Mouse (Mus musculus) embryonic facial prominence, embryonic 13.5 days (tissue): Measurements from ENCODE around the gene Zbtb9. TPM values are rescaled to one million over a fixed set of nuclear protein-coding genes. Genes with fewer than 3 reads are reported as not detected.

Source experiments
- ATAC-seq: fragments of 200-750 bp; cut with Nextera tagmentation; 2 replicates; pipeline ENCODE4 v1.8.0; 2017; ENCODE audit warnings: low read depth; ENCODE audit not compliant: insufficient number of reproducible peaks, insufficient read depth, low FRiP score, low TSS enrichment
- H3K27ac ChIP-seq: fragments of 300-500 bp; sonication (generic); 2 replicates; pipeline ENCODE4 v1.5.1; 2015; ENCODE audit warnings: moderate library complexity, mild to moderate bottlenecking, inconsistent platforms
- H3K27me3 ChIP-seq: fragments of 300-500 bp; sonication (generic); 2 replicates; pipeline ENCODE4 v1.6.1; 2015; ENCODE audit warnings: mild to moderate bottlenecking, inconsistent platforms
- H3K36me3 ChIP-seq: fragments of 300-500 bp; sonication (generic); 2 replicates; pipeline ENCODE4 v1.6.1; 2015; ENCODE audit warnings: mild to moderate bottlenecking, inconsistent platforms
- H3K4me1 ChIP-seq: fragments of 300-500 bp; sonication (generic); 2 replicates; pipeline ENCODE4 v1.6.1; 2015; ENCODE audit warnings: inconsistent platforms
- H3K4me2 ChIP-seq: fragments of 300-500 bp; sonication (generic); 2 replicates; pipeline ENCODE4 v1.6.1; 2015; ENCODE audit warnings: moderate library complexity, mild to moderate bottlenecking, inconsistent platforms
- H3K4me3 ChIP-seq: fragments of 300-500 bp; sonication (generic); 2 replicates; pipeline ENCODE4 v1.5.1; 2015; ENCODE audit warnings: mild to moderate bottlenecking, inconsistent platforms
- H3K9ac ChIP-seq: fragments of 300-500 bp; sonication (generic); 2 replicates; pipeline ENCODE4 v1.6.1; 2015; ENCODE audit warnings: mild to moderate bottlenecking, inconsistent platforms
- H3K9me3 ChIP-seq: fragments of 300-500 bp; sonication (generic); 2 replicates; pipeline ENCODE4 v1.6.1; 2016; ENCODE audit warnings: inconsistent platforms
- WGBS: fragments of 180-500 bp; shearing (Covaris S2); methylation state at CpG from one replicate; pipeline ENCODE4 v1.1.7; 2015; ENCODE audit warnings: mixed read lengths; 5-methylcytosine and 5-hydroxymethylcytosine counted together
- polyA plus RNA-seq: library from polyadenylated mRNA; unstranded; fragments of >200 nt; fragmentation: Nextera tagmentation; extraction: Ambion mirVana; gene quantifications from 2 replicates; pipeline ENCODE4 v1.2.1, GENCODE M21; 2015

Zbtb9 gene
- polyA plus RNA-seq, 1 experiment from 2014 or later: 16.1 TPM

DNA sequence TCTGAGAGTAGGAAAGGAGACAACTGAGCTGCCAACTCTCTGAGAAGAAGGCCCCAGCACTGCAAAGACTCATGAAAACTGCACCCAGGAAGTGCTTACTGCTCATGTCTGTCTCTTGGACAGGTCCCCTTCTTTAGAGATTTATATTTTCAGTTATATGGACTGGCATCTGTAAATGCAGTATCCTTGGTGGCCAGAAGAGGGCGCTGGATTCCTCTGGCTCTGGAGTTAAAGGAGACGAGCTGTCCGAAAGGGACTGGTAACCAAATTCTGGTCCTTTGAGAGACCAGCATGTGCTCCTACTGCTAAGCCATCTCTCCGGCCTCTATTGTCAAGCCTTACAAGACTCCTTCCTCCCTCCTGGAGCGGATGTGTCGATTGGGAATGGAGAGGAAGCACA lies 28.9 kb downstream of the Zbtb9 start:
- no peak overlapping the region for H3K9ac ChIP-seq
- no peaks in the 10 kb centered on the region for H3K9me3 ChIP-seq
- no peak overlapping the region for H3K4me2 ChIP-seq
- 0 out of 2 replicates have a peak, but pooled peaks cover 4% of the 10 kb centered on the region for H3K4me1 ChIP-seq
- H3K27me3 ChIP-seq: no peaks in the 10 kb centered on the region
- no peak overlapping the region for H3K27ac ChIP-seq
- no peak for ATAC-seq
- 51% methylated on average over 6 of the region's 6 CpGs for WGBS
- no peaks in the 10 kb centered on the region for H3K36me3 ChIP-seq
- no peak overlapping the region for H3K4me3 ChIP-seq

DNA sequence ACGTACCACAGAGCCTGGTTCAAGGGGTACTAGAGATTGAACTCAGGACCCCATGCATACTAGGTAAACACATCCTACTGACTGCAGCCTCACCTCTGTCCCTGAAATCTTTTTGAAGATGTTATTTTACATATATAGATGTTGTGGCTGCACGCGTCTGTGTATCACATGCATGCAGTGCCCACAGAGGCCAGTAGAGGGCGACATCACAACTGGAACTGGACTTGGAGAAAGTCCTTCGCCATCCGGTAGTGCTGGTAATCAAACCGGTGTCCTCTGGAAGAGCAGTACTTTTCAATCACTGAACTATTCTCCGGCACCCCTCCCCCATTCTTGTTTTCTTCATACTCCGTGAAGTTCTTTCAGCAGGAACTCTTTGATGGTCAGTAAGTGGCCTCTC lies 31.5 kb downstream of the Zbtb9 start:
- 36% methylated on average over 9 of the region's 9 CpGs for WGBS
- no peak overlapping the region for H3K9ac ChIP-seq
- H3K4me3 ChIP-seq: no peak overlapping the region
- no peaks in the 10 kb centered on the region for H3K36me3 ChIP-seq
- no peak for ATAC-seq
- no peak overlapping the region for H3K27ac ChIP-seq
- 0 out of 2 replicates have a peak, but pooled peaks cover 4% of the 10 kb centered on the region for H3K4me1 ChIP-seq
- H3K4me2 ChIP-seq: no peak overlapping the region
- no peaks in the 10 kb centered on the region for H3K9me3 ChIP-seq
- no peaks in the 10 kb centered on the region for H3K27me3 ChIP-seq

DNA sequence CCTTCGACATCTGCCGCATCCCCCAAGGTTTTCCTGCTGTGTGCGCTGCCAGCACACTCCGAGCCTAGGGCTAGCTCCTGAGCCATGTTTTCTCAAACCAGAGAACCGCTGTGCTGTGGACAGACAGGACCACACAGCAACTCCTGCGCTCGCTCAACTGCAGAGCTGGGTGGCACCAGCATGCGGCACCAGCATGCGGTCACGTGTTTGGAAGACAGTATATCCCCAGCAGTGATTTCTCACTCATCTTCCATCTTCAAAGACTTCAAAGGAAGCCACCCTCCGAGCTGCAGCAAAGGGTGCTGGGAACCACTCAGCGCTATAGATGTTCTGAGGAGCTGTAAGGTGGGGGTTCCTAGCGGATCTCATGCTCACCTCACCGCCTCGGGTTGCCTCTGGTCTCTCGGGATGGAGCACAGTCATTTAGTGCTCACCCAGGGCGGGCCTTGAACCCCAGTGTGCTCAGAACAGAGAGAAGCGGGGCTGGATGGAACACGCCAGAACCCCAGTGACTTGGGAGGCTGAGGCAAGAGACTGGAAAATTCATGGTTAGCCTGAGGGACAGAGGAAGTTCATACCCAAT lies 32.0 kb downstream of the Zbtb9 start:
- Histone ChIP-seq H3K4me3 (no peak overlapping the region), H3K4me2 (no peak overlapping the region), H3K27me3 (no peaks in the 10 kb centered on the region), H3K9me3 (no peaks in the 10 kb centered on the region), H3K27ac (no peak overlapping the region), H3K36me3 (no peaks in the 10 kb centered on the region), H3K9ac (no peak overlapping the region), H3K4me1 (0 out of 2 replicates have a peak, but pooled peaks cover 4% of the 10 kb centered on the region)
- ATAC-seq: no peak
- 41% methylated on average over 19 of the region's 19 CpGs for WGBS

DNA sequence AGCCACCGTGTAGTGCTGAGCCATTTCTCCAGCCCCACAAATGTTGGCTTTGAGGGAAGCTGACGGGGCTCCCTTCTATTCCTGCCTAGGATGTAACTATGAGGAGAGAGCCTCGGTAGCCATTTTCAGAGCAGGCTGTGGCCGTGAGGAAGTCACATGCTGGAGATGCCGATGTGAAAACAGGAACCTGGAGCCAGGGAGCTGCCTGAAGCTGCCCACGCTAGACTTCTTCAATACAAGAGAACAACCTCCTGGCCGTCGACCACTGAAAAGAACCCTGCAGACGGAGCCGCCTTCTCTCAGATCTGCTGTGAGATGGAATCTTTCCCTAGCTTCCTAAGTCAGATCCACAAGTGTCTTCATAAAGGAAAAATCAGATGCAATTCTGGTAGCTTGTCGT lies 32.7 kb downstream of the Zbtb9 start:
- no peaks in the 10 kb centered on the region for H3K27me3 ChIP-seq
- 66% methylated on average over 11 of the region's 11 CpGs for WGBS
- no peak overlapping the region for H3K9ac ChIP-seq
- no peak overlapping the region for H3K27ac ChIP-seq
- no peaks in the 10 kb centered on the region for H3K9me3 ChIP-seq
- H3K4me3 ChIP-seq: no peak overlapping the region
- no peak for ATAC-seq
- no peaks in the 10 kb centered on the region for H3K4me1 ChIP-seq
- no peak overlapping the region for H3K4me2 ChIP-seq
- H3K36me3 ChIP-seq: no peaks in the 10 kb centered on the region

DNA sequence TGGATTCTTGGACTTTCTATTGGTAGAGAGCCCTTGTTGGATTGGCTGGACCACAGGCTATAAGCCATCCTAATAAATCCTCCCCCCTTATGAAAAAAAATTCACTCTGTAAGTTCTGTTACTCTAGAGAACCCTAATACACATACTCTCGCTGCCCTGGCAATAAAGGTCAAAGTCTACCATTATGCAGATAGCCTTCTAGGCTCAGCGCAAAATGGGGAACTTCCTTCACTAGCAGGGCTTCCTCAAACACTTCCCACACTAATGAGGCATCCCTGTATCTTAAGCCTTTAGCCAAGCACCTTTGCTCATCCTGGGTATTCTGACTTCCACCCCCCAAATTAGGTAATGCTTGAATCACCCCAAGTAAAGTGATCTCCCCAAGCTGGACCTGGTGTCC lies 35.3 kb downstream of the Zbtb9 start:
- no peak overlapping the region for H3K4me3 ChIP-seq
- H3K9me3 ChIP-seq: no peaks in the 10 kb centered on the region
- no peaks in the 10 kb centered on the region for H3K4me1 ChIP-seq
- H3K9ac ChIP-seq: no peak overlapping the region
- no peaks in the 10 kb centered on the region for H3K36me3 ChIP-seq
- WGBS: 86% methylated on average over 2 of the region's 2 CpGs
- no peak overlapping the region for H3K4me2 ChIP-seq
- ATAC-seq: no peak
- no peaks in the 10 kb centered on the region for H3K27me3 ChIP-seq
- H3K27ac ChIP-seq: no peak overlapping the region

DNA sequence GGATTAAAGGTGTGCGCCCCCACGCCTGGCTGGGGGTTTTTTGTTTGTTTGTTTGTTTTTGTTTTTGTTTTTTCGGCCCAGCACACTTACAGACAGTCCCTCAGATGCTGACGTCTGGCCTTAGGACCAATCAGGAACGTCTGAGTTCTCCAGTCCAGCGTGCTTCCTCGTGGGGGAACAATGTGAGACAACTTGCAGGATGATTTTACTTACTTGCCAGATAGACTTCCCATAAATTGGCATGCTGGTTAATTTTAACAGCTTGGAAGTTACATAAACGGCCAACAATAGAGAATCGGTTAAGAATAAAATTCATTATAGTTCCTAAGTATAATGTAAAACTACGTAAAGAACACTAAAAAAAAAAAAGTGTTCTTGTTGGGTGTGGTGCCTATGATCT lies 38.2 kb downstream of the Zbtb9 start:
- WGBS: 88% methylated on average over 10 of the region's 10 CpGs
- H3K27me3 ChIP-seq: no peaks in the 10 kb centered on the region
- no peaks in the 10 kb centered on the region for H3K4me1 ChIP-seq
- no peaks in the 10 kb centered on the region for H3K36me3 ChIP-seq
- ATAC-seq: no peak
- no peaks in the 10 kb centered on the region for H3K9me3 ChIP-seq
- H3K27ac ChIP-seq: no peak overlapping the region
- no peak overlapping the region for H3K4me3 ChIP-seq
- no peak overlapping the region for H3K4me2 ChIP-seq
- no peak overlapping the region for H3K9ac ChIP-seq

DNA sequence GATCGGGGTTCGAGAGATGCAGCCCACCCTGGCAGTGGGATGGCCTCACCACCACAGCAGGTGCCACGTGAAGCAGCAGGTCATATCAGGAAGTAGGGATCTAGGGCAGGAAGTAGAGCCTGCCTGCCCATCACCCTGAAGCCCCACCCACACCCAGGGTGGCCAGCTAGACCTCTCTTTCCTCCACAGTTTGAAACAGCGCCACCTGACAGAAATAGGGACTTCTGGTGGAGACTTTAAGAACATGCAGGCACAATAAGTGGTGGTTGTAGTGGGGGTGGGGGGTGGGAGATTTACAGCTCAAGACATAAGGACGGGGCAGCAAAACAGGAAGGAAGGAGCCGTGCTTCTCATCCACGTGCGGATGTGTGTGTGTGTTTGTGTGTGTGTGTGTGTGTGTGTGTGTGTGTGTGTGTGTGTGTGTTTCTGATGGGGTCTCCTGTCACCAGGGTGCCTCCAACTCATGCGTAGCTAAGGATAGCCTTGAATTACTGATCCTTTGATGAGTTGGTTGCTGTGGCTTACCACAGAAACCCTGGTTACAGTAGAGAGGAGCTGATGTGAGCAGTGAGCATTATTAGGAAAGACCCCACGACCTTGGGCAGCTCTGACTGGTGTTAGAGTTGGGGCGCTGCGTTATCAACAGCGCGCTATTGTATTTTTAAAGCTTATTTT lies 39.2 kb downstream of the Zbtb9 start:
- Histone ChIP-seq H3K4me2 (no peak overlapping the region), H3K27ac (no peak overlapping the region), H3K36me3 (no peaks in the 10 kb centered on the region), H3K4me1 (peaks cover 3% of the 10 kb centered on the region), H3K27me3 (no peaks in the 10 kb centered on the region), H3K9me3 (no peaks in the 10 kb centered on the region), H3K4me3 (no peak overlapping the region), H3K9ac (no peak overlapping the region)
- no peak for ATAC-seq
- 53% methylated on average over 14 of the region's 14 CpGs for WGBS

DNA sequence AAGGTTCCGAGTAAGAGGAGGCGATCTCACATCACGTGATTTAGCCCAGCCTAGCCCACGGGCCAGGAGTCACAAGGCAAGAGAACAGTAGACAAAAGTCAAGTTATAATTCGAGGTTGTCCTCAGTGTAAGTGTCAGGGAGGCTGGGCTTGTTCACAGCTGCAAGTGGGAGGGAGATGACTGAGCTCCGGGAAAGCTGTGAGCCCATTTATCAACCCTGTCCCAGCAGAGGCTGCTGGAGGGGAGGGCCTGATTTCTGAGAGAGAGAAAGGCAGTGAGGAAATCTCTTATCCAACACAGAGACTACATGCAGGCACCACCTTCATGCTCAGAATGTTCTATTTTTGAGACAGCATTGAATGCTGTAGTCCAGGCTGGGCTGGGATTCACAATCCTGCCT lies 39.9 kb downstream of the Zbtb9 start:
- H3K4me3 ChIP-seq: no peak overlapping the region
- no peak overlapping the region for H3K9ac ChIP-seq
- H3K4me2 ChIP-seq: no peak overlapping the region
- no peak overlapping the region for H3K27ac ChIP-seq
- WGBS: 36% methylated on average over 6 of the region's 6 CpGs
- no peaks in the 10 kb centered on the region for H3K9me3 ChIP-seq
- ATAC-seq: no peak
- H3K4me1 ChIP-seq: peaks cover 9% of the 10 kb centered on the region
- H3K27me3 ChIP-seq: no peaks in the 10 kb centered on the region
- H3K36me3 ChIP-seq: no peaks in the 10 kb centered on the region

DNA sequence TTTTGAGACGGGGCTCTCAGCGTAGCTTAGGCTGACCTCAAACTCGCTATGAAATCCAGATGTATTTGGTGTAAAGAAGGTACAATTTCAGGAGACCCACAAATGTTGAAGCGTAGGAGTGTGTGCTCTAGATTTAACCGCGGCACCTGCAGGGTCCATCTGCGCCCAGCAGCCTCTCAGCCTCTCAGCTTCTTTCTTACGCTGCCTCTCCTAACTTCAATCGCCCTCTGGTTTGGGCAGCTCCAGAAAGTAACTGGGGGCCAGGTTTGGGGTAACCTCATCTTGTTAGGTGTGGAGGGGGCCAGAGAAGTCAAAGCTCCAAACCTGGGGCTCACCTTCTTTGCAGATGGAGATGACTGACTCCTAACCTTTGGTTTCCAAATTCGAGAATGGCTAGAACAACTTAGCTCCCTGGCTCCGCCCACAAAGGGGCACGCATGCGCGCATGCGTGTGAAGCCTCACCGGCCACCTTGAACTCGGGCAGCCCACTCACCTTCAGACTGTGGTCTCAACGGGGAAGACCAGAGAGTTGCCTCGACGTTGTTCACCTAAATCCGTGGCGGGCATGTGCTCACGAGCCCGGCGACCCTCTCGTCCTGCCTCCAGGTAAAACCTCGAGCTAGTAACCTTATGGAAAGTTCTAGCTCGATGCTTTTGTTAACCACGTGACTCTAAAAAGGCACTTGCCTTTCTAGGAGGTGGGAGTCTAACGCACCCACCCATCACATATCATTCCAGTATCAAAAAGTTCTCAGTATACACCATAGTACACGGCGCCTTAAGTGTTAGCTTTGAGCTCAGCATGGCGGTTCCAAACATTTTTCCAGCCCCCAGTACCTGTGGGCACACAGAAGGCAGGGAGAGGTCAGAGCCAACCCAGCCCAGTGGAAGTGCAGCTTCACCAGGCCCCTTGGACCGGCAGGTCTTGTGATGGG lies 44.9 kb downstream of the Zbtb9 start:
- Histone ChIP-seq H3K27me3 (no peaks in the 10 kb centered on the region), H3K4me2 (peak overlapping the region; percentile 71), H3K36me3 (peaks cover 34% of the 10 kb centered on the region), H3K4me3 (peak overlapping the region; percentile 57), H3K4me1 (peaks cover 17% of the 10 kb centered on the region), H3K9ac (peak overlapping the region; percentile 74), H3K9me3 (no peaks in the 10 kb centered on the region), H3K27ac (peak overlapping the region; percentile 57; the same call in 1 of the 2 replicates)
- ATAC-seq: peak; percentile 70; the same call in 1 of the 2 replicates
- WGBS: 5% methylated on average over 34 of the region's 34 CpGs

DNA sequence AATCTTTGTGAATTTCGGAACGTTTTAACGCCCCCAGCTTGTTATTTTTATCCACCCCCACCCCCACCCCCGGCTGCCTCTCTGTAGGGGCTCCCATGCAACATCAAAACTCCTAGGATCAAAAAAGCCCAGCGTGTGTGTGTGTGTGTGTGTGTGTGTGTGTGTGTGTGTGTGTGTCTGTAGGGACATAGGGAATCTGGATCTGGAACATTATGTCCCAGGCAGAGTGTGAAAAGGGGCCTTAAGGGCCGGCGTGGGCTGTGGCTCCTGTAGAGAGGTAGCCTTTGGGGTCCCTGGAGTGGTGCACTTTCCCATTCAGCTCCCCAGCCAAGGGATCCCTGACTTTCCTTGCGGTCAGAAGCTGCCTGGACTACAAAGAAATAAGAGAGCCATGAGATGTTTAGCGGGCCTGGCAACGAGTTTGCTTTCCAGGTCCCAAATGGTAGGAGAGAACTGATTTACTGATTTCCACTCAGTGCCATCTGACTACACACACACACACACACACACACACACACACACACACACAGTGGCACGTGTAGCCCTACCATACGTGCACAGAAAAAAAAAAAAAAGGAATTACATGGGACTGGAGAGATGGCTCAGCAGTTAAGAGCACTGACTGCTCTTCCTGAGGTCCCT lies 45.7 kb downstream of the Zbtb9 start:
- Histone ChIP-seq H3K9me3 (no peaks in the 10 kb centered on the region), H3K9ac (peak overlapping the region; percentile 74), H3K27ac (peak overlapping the region; percentile 57; the same call in 1 of the 2 replicates), H3K4me1 (peaks cover 17% of the 10 kb centered on the region), H3K36me3 (peaks cover 41% of the 10 kb centered on the region), H3K4me2 (peak overlapping the region; percentile 71), H3K4me3 (peak overlapping the region; percentile 57), H3K27me3 (no peaks in the 10 kb centered on the region)
- WGBS: 40% methylated on average over 11 of the region's 12 CpGs
- no peak for ATAC-seq

DNA sequence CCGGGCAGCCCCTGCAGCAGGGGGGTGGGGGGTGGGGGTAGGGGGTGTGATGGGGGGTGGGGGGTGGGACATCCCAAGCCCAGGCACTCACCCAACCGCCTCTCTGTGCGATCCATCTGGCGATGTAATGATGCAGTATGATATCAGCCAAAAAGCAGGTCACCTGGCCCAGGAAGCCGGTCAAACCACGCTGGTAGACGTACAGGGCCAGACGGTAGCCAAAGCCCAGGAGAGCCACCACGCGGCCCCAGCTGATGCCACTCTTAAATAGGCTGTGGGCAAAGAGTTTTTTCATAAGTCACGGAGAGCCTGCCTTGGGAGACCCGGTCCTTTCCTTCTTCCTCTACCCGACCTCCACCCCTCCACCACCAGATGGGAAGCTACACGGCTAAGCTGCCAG lies 48.1 kb downstream of the Zbtb9 start:
- Histone ChIP-seq H3K9me3 (no peaks in the 10 kb centered on the region), H3K27me3 (no peaks in the 10 kb centered on the region), H3K4me2 (no peak overlapping the region), H3K36me3 (peaks cover 64% of the 10 kb centered on the region), H3K9ac (no peak overlapping the region), H3K4me1 (peaks cover 17% of the 10 kb centered on the region), H3K4me3 (no peak overlapping the region), H3K27ac (no peak overlapping the region)
- WGBS: 91% methylated on average over 14 of the region's 14 CpGs
- ATAC-seq: no peak
